Comparison of ENCODE assay signal across 10 mouse cellular contexts in genomic region chr7:29342489-29343092, GRCm38 (mm10). TPM values are rescaled to one million over a fixed set of nuclear protein-coding genes. Genes with fewer than 3 reads are reported as not detected.
DNase-seq lines count a peak whose midpoint lies in the region; ATAC-seq and TF ChIP-seq lines count a peak whose summit lies in the region.
"Had no signal": no experiment of that assay in that cellular context is flagged by ENCODE, and none has a peak within 500 bp of the region (broad histone marks: within the 10 kb centered on the region; RNA-seq: fewer than 3 reads in every experiment).

No protein-coding gene starts in this region.

- peaks cover 0 to 33% of the 10 kb centered on the region in 2 experiments; a peak in 2 of 4 replicates for H3K36me3 ChIP-seq in MEL (ENCODE audit: control insufficient read depth in 1 of 2, insufficient read depth in 2 of 2, low read length in 2 of 2)
- no peaks in the 10 kb centered on the region for H3K36me3 ChIP-seq in hindbrain, embryonic 11.5 days (ENCODE audit: control insufficient read depth, insufficient read depth, low read length)
- H3K36me3 ChIP-seq in liver, embryonic 15.5 days (replicated peaks), result no peaks in the 10 kb centered on the region; the same call in 1 of the 2 replicates
- H3K36me3 ChIP-seq: lung, embryonic 15.5 days had no signal

- H3K79me2 ChIP-seq in MEL (ENCODE audit: control insufficient read depth, insufficient read depth, low read length, poor library complexity), result peaks cover 27% of the 10 kb centered on the region

- no peak for TF ChIP-seq CTCF in MEL (IDR thresholded peaks at IDR 0.05 in 2 of 3, conservative IDR thresholded peaks at IDR 0.05 in 1 of 3; ENCODE audit: control insufficient read depth in 1 of 3, insufficient read depth in 1 of 3, low read depth in 2 of 3, low read length in 3 of 3, poor library complexity in 1 of 3, severe bottlenecking in 1 of 3)

- H3K27ac ChIP-seq in MEL (ENCODE audit: control insufficient read depth, low read depth, low read length), result peak overlapping the region; percentile 99
- H3K27ac ChIP-seq in hindbrain, embryonic 11.5 days (ENCODE audit: low read depth, low read length), result no peak overlapping the region
- H3K27ac ChIP-seq in liver, embryonic 15.5 days (replicated peaks), result 0 out of 2 replicates have a peak overlapping the region, but pooled peaks have one; percentile 29
- H3K27ac ChIP-seq: lung, embryonic 15.5 days had no signal

- peak overlapping the region; percentile 83 for H3K9ac ChIP-seq in MEL (ENCODE audit: control insufficient read depth, low read depth, low read length, poor library complexity, severe bottlenecking)
- 0 out of 2 replicates have a peak overlapping the region, but pooled peaks have one; percentile 25 for H3K9ac ChIP-seq in hindbrain, embryonic 11.5 days (ENCODE audit: low read depth, low read length)
- peak overlapping the region; percentile 8; the same call in 1 of the 2 replicates for H3K9ac ChIP-seq in liver, embryonic 15.5 days
- H3K9ac ChIP-seq: lung, embryonic 15.5 days had no signal

- TF ChIP-seq EP300 in MEL (IDR thresholded peaks at IDR 0.05; ENCODE audit: low read depth in 1 of 2, low read length in 2 of 2), result peak; percentile 73 to 83

- peaks cover 20 to 45% of the 10 kb centered on the region in 2 experiments for H3K4me1 ChIP-seq in MEL (ENCODE audit: control insufficient read depth in 1 of 2, insufficient read depth in 2 of 2, low read length in 2 of 2)
- no peaks in the 10 kb centered on the region for H3K4me1 ChIP-seq in hindbrain, embryonic 11.5 days (replicated peaks; ENCODE audit: control insufficient read depth, insufficient read depth, low read length)
- H3K4me1 ChIP-seq in liver, embryonic 15.5 days (replicated peaks), result peaks cover 61% of the 10 kb centered on the region
- H3K4me1 ChIP-seq: lung, embryonic 15.5 days had no signal

- TF ChIP-seq POLR2A in MEL (IDR thresholded peaks at IDR 0.05; ENCODE audit: control insufficient read depth in 1 of 2, insufficient read depth in 1 of 2, low read depth in 1 of 2, low read length in 2 of 2, poor library complexity in 1 of 2), result no peak

- H3K9me3 ChIP-seq in MEL (replicated peaks; ENCODE audit: insufficient read depth, low read length), result no peaks in the 10 kb centered on the region
- H3K9me3 ChIP-seq in hindbrain, embryonic 11.5 days (ENCODE audit: control insufficient read depth, low read length), result no peaks in the 10 kb centered on the region
- H3K9me3 ChIP-seq in liver, embryonic 15.5 days (replicated peaks), result no peaks in the 10 kb centered on the region
- H3K9me3 ChIP-seq: lung, embryonic 15.5 days had no signal

- peak overlapping the region; percentile 15 to 57; a peak in 3 of 4 replicates for H3K4me3 ChIP-seq in MEL (ENCODE audit: control insufficient read depth in 1 of 2, insufficient read depth in 1 of 2, low read depth in 2 of 2, low read length in 2 of 2)
- H3K4me3 ChIP-seq in hindbrain, embryonic 11.5 days (ENCODE audit: low read depth, low read length), result no peak overlapping the region
- H3K4me3 ChIP-seq in liver, embryonic 15.5 days (replicated peaks), result no peak overlapping the region
- H3K4me3 ChIP-seq: lung, embryonic 15.5 days had no signal

- no peak for TF ChIP-seq RAD21 in MEL (IDR thresholded peaks at IDR 0.05; ENCODE audit: low read depth, low read length)

- WGBS in hindbrain, embryonic 11.5 days, result 62% methylated on average over 8 of the region's 8 CpGs
- 22% methylated on average over 8 of the region's 8 CpGs for WGBS in liver, embryonic 15.5 days (ENCODE audit: insufficient replicate concordance)

- ATAC-seq in hindbrain, embryonic 11.5 days (ENCODE audit: low FRiP score), result peak; percentile 41; the same call in 1 of the 2 replicates
- ATAC-seq in liver, embryonic 15.5 days (ENCODE audit: insufficient read depth), result no peak

- no peak overlapping the region for H3K4me2 ChIP-seq in hindbrain, embryonic 11.5 days (replicated peaks; ENCODE audit: low read depth, low read length)
- no peak overlapping the region for H3K4me2 ChIP-seq in liver, embryonic 15.5 days
- H3K4me2 ChIP-seq: lung, embryonic 15.5 days had no signal

- peak; percentile 76 for DNase-seq in MEL (ENCODE audit: low read depth, low spot score)
- DNase-seq in cerebellum, adult 18-20 months, result peak; percentile 50 to 57
- no peak for DNase-seq in hindbrain, embryonic 11.5 days (ENCODE audit: low spot score)
- no peak for DNase-seq in adrenal gland, adult 8-10 months
- no peak for DNase-seq in left cerebral cortex, adult 9 months (ENCODE audit: low spot score in 2 of 2)
- no peak for DNase-seq in left cerebral cortex, adult 11 months (ENCODE audit: low spot score)
- no peak for DNase-seq in natural killer cell, adult 2 months (ENCODE audit: low spot score in 2 of 2)

- H3K27me3 ChIP-seq in MEL (ENCODE audit: control insufficient read depth in 1 of 2, insufficient read depth in 2 of 2, low read length in 2 of 2), result no peaks in the 10 kb centered on the region
- no peaks in the 10 kb centered on the region for H3K27me3 ChIP-seq in hindbrain, embryonic 11.5 days (ENCODE audit: control insufficient read depth, insufficient read depth, low read length)
- no peaks in the 10 kb centered on the region for H3K27me3 ChIP-seq in liver, embryonic 15.5 days
- H3K27me3 ChIP-seq: lung, embryonic 15.5 days had no signal

TF ChIP-seq in MEL, 35 proteins besides CTCF, POLR2A, EP300 and RAD21:
- TF ChIP-seq MAX (IDR thresholded peaks at IDR 0.05; ENCODE audit: low read length) (no peak), GABPA (IDR thresholded peaks at IDR 0.05; ENCODE audit: low read depth, low read length) (no peak), TCF12 (IDR thresholded peaks at IDR 0.05; ENCODE audit: low read depth, low read length) (peak; percentile 86), MXI1 (IDR thresholded peaks at IDR 0.05; ENCODE audit: low read depth, low read length) (no peak), TBP (IDR thresholded peaks at IDR 0.05; ENCODE audit: low read depth, low read length) (no peak), ELF1 (IDR thresholded peaks at IDR 0.05; ENCODE audit: low read depth, low read length) (no peak), ZNF384 (IDR thresholded peaks at IDR 0.05; ENCODE audit: low read depth, low read length) (no peak), SIN3A (IDR thresholded peaks at IDR 0.05; ENCODE audit: low read length) (peak; percentile 30; the same call in 1 of the 2 replicates), NELFE (IDR thresholded peaks at IDR 0.05; ENCODE audit: low read depth, low read length) (no peak), BHLHE40 (IDR thresholded peaks at IDR 0.05; ENCODE audit: borderline replicate concordance, low read depth, low read length) (no peak), HCFC1 (IDR thresholded peaks at IDR 0.05; ENCODE audit: low read depth, low read length) (no peak), KAT2A (conservative IDR thresholded peaks at IDR 0.05; ENCODE audit: low read depth, low read length) (no peak), SMC3 (IDR thresholded peaks at IDR 0.05; ENCODE audit: low read depth, low read length) (no peak), RCOR1 (IDR thresholded peaks at IDR 0.05; ENCODE audit: low read depth, low read length) (no peak; the same call in 1 of the 2 replicates), ETS1 (IDR thresholded peaks at IDR 0.05; ENCODE audit: low read depth, low read length) (peak; percentile 72), GATA1 (IDR thresholded peaks at IDR 0.05; ENCODE audit: low read depth, low read length) (peak; percentile 66; the same call in 1 of the 2 replicates), TAL1 (IDR thresholded peaks at IDR 0.05; ENCODE audit: low read length) (peak; percentile 90), MAZ (IDR thresholded peaks at IDR 0.05; ENCODE audit: low read depth, low read length) (no peak)

RNA-seq across cellular contexts. Expression of gene Dpf1, which starts 38.8 kb away (rescaled TPM):
- 8.4 and 10.2 TPM in 2 replicates for total RNA-seq in MEL (2012; rRNA removed)
- polyA plus RNA-seq in MEL (2012; ENCODE audit: insufficient read depth in 1 of 2, insufficient read length in 2 of 2, low read depth in 1 of 2, low replicate concordance in 2 of 2, missing spikeins in 1 of 2), result 10 to 100 TPM in 1 of 2 experiments, not detected in 1; 17.3 TPM
- 60.9 and 73.6 TPM in 2 replicates for polyA plus RNA-seq in hindbrain, embryonic 11.5 days (2014; fragmentation: Nextera tagmentation; extraction: Ambion mirVana)
- 1.7 and 2.3 TPM in 2 replicates for polyA plus RNA-seq in liver, embryonic 15.5 days (2015; fragmentation: Nextera tagmentation; extraction: Ambion mirVana)
- total RNA-seq in adrenal gland, adult 8-10 months (2022), result 1 to 10 TPM; 2.6 to 6.1 (median 4.0) TPM
- total RNA-seq: granulocyte monocyte progenitor cell, adult 5-6 weeks had no signal

RNA-seq across cellular contexts. Expression of gene Ppp1r14a, which starts 53.5 kb away (rescaled TPM):
- total RNA-seq in MEL (2012; rRNA removed), result 3.8 and 3.9 TPM in 2 replicates
- polyA plus RNA-seq in MEL (2012; ENCODE audit: insufficient read depth in 1 of 2, insufficient read length in 2 of 2, low read depth in 1 of 2, low replicate concordance in 2 of 2, missing spikeins in 1 of 2), result 1 to 10 TPM in 1 of 2 experiments, not detected in 1; 7.1 TPM
- 33.9 and 37.0 TPM in 2 replicates for polyA plus RNA-seq in hindbrain, embryonic 11.5 days (2014; fragmentation: Nextera tagmentation; extraction: Ambion mirVana)
- polyA plus RNA-seq in liver, embryonic 15.5 days (2015; fragmentation: Nextera tagmentation; extraction: Ambion mirVana), result 2.2 and 2.7 TPM in 2 replicates
- total RNA-seq in adrenal gland, adult 8-10 months (2022), result 1 to 10 TPM; 4.8 to 8.0 (median 5.5) TPM
- total RNA-seq: granulocyte monocyte progenitor cell, adult 5-6 weeks had no signal

Comparison
In these comparisons a context has a peak if more than half of its experiments do, and no peak if none do; other contexts are left out.
1. DNase-seq: peak in MEL (single experiment) and cerebellum, adult 18-20 months (2 of 2); none in hindbrain, embryonic 11.5 days (single experiment), adrenal gland, adult 8-10 months (single experiment), left cerebral cortex, adult 9 months (0 of 2), left cerebral cortex, adult 11 months (single experiment) and natural killer cell, adult 2 months (0 of 2).
2. H3K4me3 ChIP-seq: peak in MEL (2 of 2); none in hindbrain, embryonic 11.5 days (single experiment) and liver, embryonic 15.5 days (single experiment).
3. H3K9ac ChIP-seq: peak in every context shown above with its lines; median percentile 83 in MEL; 25 in hindbrain, embryonic 11.5 days; 8 in liver, embryonic 15.5 days.